12 mouse cellular contexts compared by ENCODE assay signal in genomic region chr8:84021569-84021968, GRCm38 (mm10). TPM values are rescaled to one million over a fixed set of nuclear protein-coding genes. Genes with fewer than 3 reads are reported as not detected.
DNase-seq lines count a peak whose midpoint lies in the region; ATAC-seq and TF ChIP-seq lines count a peak whose summit lies in the region.
"Had no signal": no experiment of that assay in that cellular context is flagged by ENCODE, and none has a peak within 500 bp of the region (broad histone marks: within the 10 kb centered on the region; RNA-seq: fewer than 3 reads in every experiment).

No protein-coding gene starts in this region.

- H3K27ac ChIP-seq in ES-E14 (ENCODE audit: insufficient read depth, low read depth, low read length, poor library complexity, severe bottlenecking) = peak overlapping the region; percentile 13; the same call in 1 of the 2 replicates
- no peak overlapping the region for H3K27ac ChIP-seq in embryonic facial prominence, embryonic 13.5 days
- H3K27ac ChIP-seq in limb, embryonic 13.5 days = no peak overlapping the region
- H3K27ac ChIP-seq: left cerebral cortex, adult 2 months had no signal

- peaks cover 16 to 47% of the 10 kb centered on the region in 2 experiments for H3K4me1 ChIP-seq in ES-E14 (ENCODE audit: control insufficient read depth in 2 of 2, insufficient read depth in 2 of 2, low read length in 2 of 2, poor library complexity in 1 of 2)
- H3K4me1 ChIP-seq in embryonic facial prominence, embryonic 13.5 days = peaks cover 21% of the 10 kb centered on the region
- peaks cover 22% of the 10 kb centered on the region for H3K4me1 ChIP-seq in limb, embryonic 13.5 days

- H3K36me3 ChIP-seq in ES-E14 (ENCODE audit: control insufficient read depth, insufficient read depth, low read length, poor library complexity, severe bottlenecking) = no peaks in the 10 kb centered on the region
- H3K36me3 ChIP-seq in embryonic facial prominence, embryonic 13.5 days = no peaks in the 10 kb centered on the region
- H3K36me3 ChIP-seq in limb, embryonic 13.5 days = no peaks in the 10 kb centered on the region

- H3K4me2 ChIP-seq in embryonic facial prominence, embryonic 13.5 days = peak overlapping the region; percentile 33
- H3K4me2 ChIP-seq in limb, embryonic 13.5 days (replicated peaks) = peak overlapping the region; percentile 36

- H3K9me3 ChIP-seq in ES-E14 (ENCODE audit: control insufficient read depth, insufficient read depth, low read depth, low read length) = no peaks in the 10 kb centered on the region
- H3K9me3 ChIP-seq in embryonic facial prominence, embryonic 13.5 days = no peaks in the 10 kb centered on the region
- no peaks in the 10 kb centered on the region for H3K9me3 ChIP-seq in limb, embryonic 13.5 days
- H3K9me3 ChIP-seq: megakaryocyte, embryonic 14.5 days had no signal

- H3K27me3 ChIP-seq in embryonic facial prominence, embryonic 13.5 days = peaks cover 43% of the 10 kb centered on the region
- peaks cover 67% of the 10 kb centered on the region for H3K27me3 ChIP-seq in limb, embryonic 13.5 days

- no peak for ATAC-seq in embryonic facial prominence, embryonic 13.5 days (ENCODE audit: insufficient number of reproducible peaks, insufficient read depth, low FRiP score, low TSS enrichment, low read depth)
- ATAC-seq in limb, embryonic 13.5 days (ENCODE audit: low FRiP score, low read depth) = no peak

- 45% methylated on average over 12 of the region's 12 CpGs for WGBS in embryonic facial prominence, embryonic 13.5 days
- 41% methylated on average over 12 of the region's 12 CpGs for WGBS in limb, embryonic 13.5 days

- H3K4me3 ChIP-seq in ES-E14 (ENCODE audit: insufficient read depth in 1 of 2, low read depth in 1 of 2, low read length in 2 of 2, poor library complexity in 1 of 2, severe bottlenecking in 1 of 2) = peak overlapping the region; percentile 8 to 23; a peak in 3 of 4 replicates
- H3K4me3 ChIP-seq in embryonic facial prominence, embryonic 13.5 days = 0 out of 2 replicates have a peak overlapping the region, but pooled peaks have one; percentile 12
- H3K4me3 ChIP-seq in limb, embryonic 13.5 days = no peak overlapping the region
- H3K4me3 ChIP-seq: left cerebral cortex, adult 2 months; megakaryocyte, embryonic 14.5 days had no signal

- in situ Hi-C loops in ES-E14 (cut with MboI; ENCODE audit: low sequenced_read_pairs in 2 of 2, unreplicated experiment in 2 of 2) = no loop called here

- DNase-seq in kidney, adult 11 months = peak; percentile 38
- no peak for DNase-seq in kidney, postnatal 14 days
- no peak for DNase-seq in ES-E14 (ENCODE audit: low read depth, low spot score)
- no peak for DNase-seq in cerebellum, adult 18-20 months
- no peak for DNase-seq in layer of hippocampus, postnatal 36 days
- DNase-seq: thymus, postnatal 4 days had no signal

- H3K9ac ChIP-seq in ES-E14 (ENCODE audit: insufficient read depth, low read depth, low read length, poor library complexity, severe bottlenecking) = peak overlapping the region; percentile 40
- H3K9ac ChIP-seq in embryonic facial prominence, embryonic 13.5 days = no peak overlapping the region; the same call in 1 of the 2 replicates
- no peak overlapping the region for H3K9ac ChIP-seq in limb, embryonic 13.5 days

TF ChIP-seq in ES-E14, 5 proteins besides CTCF, POLR2A, EP300 and RAD21:
- TF ChIP-seq ZC3H11A (IDR thresholded peaks at IDR 0.05; ENCODE audit: borderline replicate concordance, low read depth, low read length) (no peak), MAFK (IDR thresholded peaks at IDR 0.05; ENCODE audit: insufficient read depth, low read depth, low read length) (no peak), ZNF384 (IDR thresholded peaks at IDR 0.05; ENCODE audit: low read depth, low read length) (no peak), HCFC1 (IDR thresholded peaks at IDR 0.05; ENCODE audit: borderline replicate concordance, insufficient read depth, low read length) (no peak), CHD2 (IDR thresholded peaks at IDR 0.05; ENCODE audit: low read depth, low read length) (no peak)

RNA-seq across cellular contexts. Expression of gene Palm3, which starts 0.3 kb away (rescaled TPM):
- total RNA-seq in ES-E14 (2012; rRNA removed) = 25.5 and 29.0 TPM in 2 replicates
- polyA plus RNA-seq in embryonic facial prominence, embryonic 13.5 days (2015; fragmentation: Nextera tagmentation; extraction: Ambion mirVana) = 6.9 and 8.5 TPM in 2 replicates
- 6.6 and 7.6 TPM in 2 replicates for polyA plus RNA-seq in limb, embryonic 13.5 days (2015; fragmentation: Nextera tagmentation; extraction: Ambion mirVana)
- total RNA-seq in layer of hippocampus, postnatal 36 days (2021) = 1 to 10 TPM; 2.9 to 4.1 TPM
- total RNA-seq: hematopoietic stem cell, adult 5-6 weeks had no signal

RNA-seq across cellular contexts. Expression of gene 2210011C24Rik, which starts 9.6 kb away (rescaled TPM):
- 4.6 and 9.1 TPM in 2 replicates for total RNA-seq in ES-E14 (2012; rRNA removed)
- 0.59 TPM in 1 of 2 replicates, not detected in the other for polyA plus RNA-seq in embryonic facial prominence, embryonic 13.5 days (2015; fragmentation: Nextera tagmentation; extraction: Ambion mirVana)
- polyA plus RNA-seq in limb, embryonic 13.5 days (2015; fragmentation: Nextera tagmentation; extraction: Ambion mirVana) = 0.22 and 0.31 TPM in 2 replicates
- 1 to 10 TPM in 1 of 2 experiments, under 1 TPM in 1; 0.52 to 1.2 TPM for total RNA-seq in layer of hippocampus, postnatal 36 days (2021)
- total RNA-seq: hematopoietic stem cell, adult 5-6 weeks had no signal

RNA-seq across cellular contexts. Expression of gene 1700067K01Rik, which starts 20.3 kb away (rescaled TPM):
- total RNA-seq in ES-E14 (2012; rRNA removed) = 1.2 and 1.8 TPM in 2 replicates
- 0.73 and 1.6 TPM in 2 replicates for polyA plus RNA-seq in embryonic facial prominence, embryonic 13.5 days (2015; fragmentation: Nextera tagmentation; extraction: Ambion mirVana)
- 1.3 and 1.4 TPM in 2 replicates for polyA plus RNA-seq in limb, embryonic 13.5 days (2015; fragmentation: Nextera tagmentation; extraction: Ambion mirVana)
- under 1 TPM; 0.40 to 0.75 TPM for total RNA-seq in layer of hippocampus, postnatal 36 days (2021)
- polyA plus RNA-seq: frontal cortex, adult 2 months had no signal

RNA-seq across cellular contexts. Expression of gene Il27ra, which starts 20.8 kb away (rescaled TPM):
- 0.89 and 3.6 TPM in 2 replicates for total RNA-seq in ES-E14 (2012; rRNA removed)
- polyA plus RNA-seq in embryonic facial prominence, embryonic 13.5 days (2015; fragmentation: Nextera tagmentation; extraction: Ambion mirVana) = 0.66 and 1.0 TPM in 2 replicates
- polyA plus RNA-seq in limb, embryonic 13.5 days (2015; fragmentation: Nextera tagmentation; extraction: Ambion mirVana) = 0.98 and 1.1 TPM in 2 replicates
- total RNA-seq in layer of hippocampus, postnatal 36 days (2021) = 1 to 10 TPM; 2.3 to 2.9 TPM

RNA-seq across cellular contexts. Expression of gene Rln3, which starts 23.2 kb away (rescaled TPM):
- total RNA-seq in ES-E14 (2012; rRNA removed) = 7.3 and 26.6 TPM in 2 replicates
- polyA plus RNA-seq in embryonic facial prominence, embryonic 13.5 days (2015; fragmentation: Nextera tagmentation; extraction: Ambion mirVana) = not detected in 2 replicates
- polyA plus RNA-seq in limb, embryonic 13.5 days (2015; fragmentation: Nextera tagmentation; extraction: Ambion mirVana) = not detected in 2 replicates
- total RNA-seq in layer of hippocampus, postnatal 36 days (2021) = not detected
- total RNA-seq: hematopoietic stem cell, adult 5-6 weeks; left cerebral cortex, adult 2 months had no signal
- polyA plus RNA-seq: frontal cortex, adult 2 months had no signal
